Mouse (Mus musculus) kidney, embryonic 14.5 days (tissue): Measurements from ENCODE around the gene Mgrn1. TPM values are rescaled to one million over a fixed set of nuclear protein-coding genes. Genes with fewer than 3 reads are reported as not detected.
A peak's percentile ranks its signal among the peaks of the same experiment; 100 is the strongest.

Experiments
- ATAC-seq: fragments of 200-750 bp; cut with Nextera tagmentation; 2 replicates; pipeline ENCODE4 v1.8.0; 2017; ENCODE audit warnings: moderate number of reproducible peaks, mild to moderate bottlenecking, moderate TSS enrichment, moderate library complexity; ENCODE audit not compliant: low FRiP score, low TSS enrichment
- H3K27ac ChIP-seq: fragments of 300-500 bp; sonication (generic); 2 replicates; pipeline ENCODE4 v1.5.1; 2014; ENCODE audit warnings: low read depth, mild to moderate bottlenecking, low read length, moderate library complexity, mixed read lengths
- H3K27me3 ChIP-seq: fragments of 300-500 bp; sonication (generic); 2 replicates; pipeline ENCODE4 v1.6.1; 2014; ENCODE audit warnings: mild to moderate bottlenecking, low read length; ENCODE audit not compliant: control insufficient read depth, insufficient read depth
- H3K36me3 ChIP-seq: fragments of 300-500 bp; sonication (generic); 2 replicates; pipeline ENCODE4 v1.6.1; 2014; ENCODE audit warnings: low read length, mixed read lengths; ENCODE audit not compliant: control insufficient read depth, insufficient read depth
- H3K4me1 ChIP-seq: fragments of 300-500 bp; sonication (generic); 2 replicates; pipeline ENCODE4 v1.6.1; 2014; ENCODE audit warnings: low read length, mixed read lengths; ENCODE audit not compliant: control insufficient read depth, insufficient read depth
- H3K4me2 ChIP-seq: fragments of 300-500 bp; sonication (generic); replicated peaks from 2 replicates; pipeline ENCODE4 v1.6.1; 2014; ENCODE audit warnings: low read depth, mild to moderate bottlenecking, low read length
- H3K4me3 ChIP-seq: fragments of 300-500 bp; sonication (generic); 2 replicates; pipeline ENCODE4 v1.5.1; 2014; ENCODE audit warnings: mild to moderate bottlenecking, low read length
- H3K9ac ChIP-seq: fragments of 300-500 bp; sonication (generic); 2 replicates; pipeline ENCODE4 v1.6.1; 2014; ENCODE audit warnings: low read depth, mild to moderate bottlenecking, low read length, moderate library complexity
- H3K9me3 ChIP-seq: fragments of 300-500 bp; sonication (generic); 2 replicates; pipeline ENCODE4 v1.6.1; 2016; ENCODE audit warnings: low read length; ENCODE audit not compliant: control insufficient read depth
- WGBS: fragments of 180-500 bp; shearing (Covaris S2); extraction: QIAGEN DNeasy Blood & Tissue Kit; methylation state at CpG from one replicate; pipeline ENCODE4 v1.1.7; 2014; 5-methylcytosine and 5-hydroxymethylcytosine counted together
- polyA plus RNA-seq: library from polyadenylated mRNA; unstranded; fragments of >200 nt; fragmentation: Nextera tagmentation; extraction: Ambion mirVana; gene quantifications from 2 replicates; pipeline ENCODE4 v1.2.1, GENCODE M21; 2014

The Mgrn1 gene
- polyA plus RNA-seq, 1 experiment from 2014 or later: 89.2 TPM

GRCm38 (mm10) chr16:4957446-4957845 is 71.4 kb downstream of the Mgrn1 start:
- H3K9me3 ChIP-seq: no peaks in the 10 kb centered on the region
- H3K9ac ChIP-seq: no peak overlapping the region
- no peaks in the 10 kb centered on the region for H3K4me1 ChIP-seq
- no peak for ATAC-seq
- no peak overlapping the region for H3K4me3 ChIP-seq
- H3K27ac ChIP-seq: no peak overlapping the region
- 69% methylated on average over 3 of the region's 3 CpGs for WGBS
- H3K4me2 ChIP-seq: no peak overlapping the region
- H3K36me3 ChIP-seq: peaks cover 52% of the 10 kb centered on the region
- no peaks in the 10 kb centered on the region for H3K27me3 ChIP-seq

GRCm38 (mm10) chr16:4960260-4960659 is 74.2 kb downstream of the Mgrn1 start:
- H3K9ac ChIP-seq: no peak overlapping the region
- H3K4me3 ChIP-seq: no peak overlapping the region
- no peaks in the 10 kb centered on the region for H3K27me3 ChIP-seq
- H3K9me3 ChIP-seq: no peaks in the 10 kb centered on the region
- no peak for ATAC-seq
- no peak overlapping the region for H3K4me2 ChIP-seq
- H3K27ac ChIP-seq: no peak overlapping the region
- 89% methylated on average over 8 of the region's 8 CpGs for WGBS
- peaks cover 4% of the 10 kb centered on the region; the same call in 1 of the 2 replicates for H3K4me1 ChIP-seq
- peaks cover 26% of the 10 kb centered on the region for H3K36me3 ChIP-seq

GRCm38 (mm10) chr16:4963346-4963745 is 77.3 kb downstream of the Mgrn1 start:
- Histone ChIP-seq H3K9ac (peak overlapping the region; percentile 87), H3K4me2 (peak overlapping the region; percentile 67), H3K4me1 (peaks cover 4% of the 10 kb centered on the region; the same call in 1 of the 2 replicates), H3K4me3 (peak overlapping the region; percentile 95), H3K9me3 (no peaks in the 10 kb centered on the region), H3K36me3 (peaks cover 3% of the 10 kb centered on the region; the same call in 1 of the 2 replicates), H3K27ac (no peak overlapping the region), H3K27me3 (no peaks in the 10 kb centered on the region)
- 47% methylated on average over 9 of the region's 9 CpGs for WGBS
- ATAC-seq: no peak

- peak; percentile 99 for ATAC-seq
- no peaks in the 10 kb centered on the region for H3K9me3 ChIP-seq
- peak within 1 kb of the TSS; percentile 95 for H3K4me3 ChIP-seq
- H3K27me3 ChIP-seq: no peaks in the 10 kb centered on the region
- WGBS: under 1% methylated on average over 75 of the region's 76 CpGs
- peak within 1 kb of the TSS; percentile 87 for H3K9ac ChIP-seq
- peaks cover 3% of the 10 kb centered on the region; the same call in 1 of the 2 replicates for H3K36me3 ChIP-seq
- peak within 1 kb of the TSS; percentile 67 for H3K4me2 ChIP-seq
- peak within 1 kb of the TSS; percentile 25; the same call in 1 of the 2 replicates for H3K27ac ChIP-seq
- peaks cover 4% of the 10 kb centered on the region; the same call in 1 of the 2 replicates for H3K4me1 ChIP-seq
Observed at GRCm38 (mm10) chr16:4963797-4964709, 78.0 kb downstream of the Mgrn1 start, which contains the start of gene Anks3. Anks3 (minus strand) TSS chr16:4964205.

GRCm38 (mm10) chr16:4964731-4965391 is 78.8 kb downstream of the Mgrn1 start:
- Histone ChIP-seq H3K27me3 (no peaks in the 10 kb centered on the region), H3K9me3 (no peaks in the 10 kb centered on the region), H3K4me2 (peak overlapping the region; percentile 67), H3K27ac (peak overlapping the region; percentile 25; the same call in 1 of the 2 replicates), H3K4me1 (peaks cover 4% of the 10 kb centered on the region; the same call in 1 of the 2 replicates), H3K9ac (peak overlapping the region; percentile 87), H3K36me3 (peaks cover 3% of the 10 kb centered on the region; the same call in 1 of the 2 replicates), H3K4me3 (peak overlapping the region; percentile 95)
- ATAC-seq: peak; percentile 17
- 22% methylated on average over 13 of the region's 13 CpGs for WGBS

- Histone ChIP-seq H3K9me3 (no peaks in the 10 kb centered on the region), H3K9ac (no peak overlapping the region), H3K27ac (no peak overlapping the region), H3K36me3 (no peaks in the 10 kb centered on the region), H3K27me3 (no peaks in the 10 kb centered on the region), H3K4me2 (peak overlapping the region; percentile 67; the same call in 1 of the 2 replicates), H3K4me1 (peaks cover 4% of the 10 kb centered on the region; the same call in 1 of the 2 replicates), H3K4me3 (no peak overlapping the region)
- 92% methylated on average over 8 of the region's 8 CpGs for WGBS
- no peak for ATAC-seq
Observed at GRCm38 (mm10) chr16:4965392-4966129, 79.5 kb downstream of the Mgrn1 start.

GRCm38 (mm10) chr16:4968426-4968825 is 82.4 kb downstream of the Mgrn1 start:
- Histone ChIP-seq H3K27me3 (no peaks in the 10 kb centered on the region), H3K4me2 (no peak overlapping the region), H3K27ac (no peak overlapping the region), H3K9ac (no peak overlapping the region), H3K9me3 (no peaks in the 10 kb centered on the region), H3K4me1 (0 out of 2 replicates have a peak, but pooled peaks cover under 1% of the 10 kb centered on the region), H3K4me3 (no peak overlapping the region), H3K36me3 (no peaks in the 10 kb centered on the region)
- no peak for ATAC-seq
- WGBS: 73% methylated on average over 3 of the region's 3 CpGs

GRCm38 (mm10) chr16:4969055-4969843 is 83.2 kb downstream of the Mgrn1 start:
- WGBS: 81% methylated on average over 5 of the region's 5 CpGs
- Histone ChIP-seq H3K4me3 (no peak overlapping the region), H3K9me3 (no peaks in the 10 kb centered on the region), H3K36me3 (no peaks in the 10 kb centered on the region), H3K9ac (no peak overlapping the region), H3K4me2 (no peak overlapping the region), H3K4me1 (no peaks in the 10 kb centered on the region), H3K27ac (no peak overlapping the region), H3K27me3 (no peaks in the 10 kb centered on the region)
- ATAC-seq: no peak
